Mouse (Mus musculus): ENCODE measurements around the gene Timp3. TPM values are rescaled to one million over a fixed set of nuclear protein-coding genes. Genes with fewer than 3 reads are reported as not detected.

Gene Timp3
- 81.4 and 82.5 TPM in 2 replicates for polyA plus RNA-seq (2015; fragmentation: Nextera tagmentation; extraction: Ambion mirVana)

- H3K4me1 ChIP-seq: peaks cover 48% of the 10 kb centered on the region
- WGBS: under 1% methylated on average over 60 of the region's 65 CpGs
These were observed at the start of gene Timp3 for GRCm38 (mm10) chr10:86300293-86301116. Gene Timp3, plus strand, starts transcription at chr10:86300372.

GRCm38 (mm10) chr10:86256221-86256620, 44.0 kb upstream of the Timp3 start:
- Histone ChIP-seq H3K9me3 (replicated peaks) (0 out of 2 replicates have a peak, but pooled peaks cover 3% of the 10 kb centered on the region), H3K9ac (no peak overlapping the region), H3K4me1 (no peaks in the 10 kb centered on the region), H3K4me3 (replicated peaks) (no peak overlapping the region), H3K36me3 (no peaks in the 10 kb centered on the region), H3K27ac (replicated peaks) (no peak overlapping the region), H3K27me3 (no peaks in the 10 kb centered on the region), H3K4me2 (replicated peaks) (no peak overlapping the region)
- WGBS: 53% methylated on average over 4 of the region's 4 CpGs
- ATAC-seq (ENCODE audit: insufficient number of reproducible peaks, low FRiP score, low TSS enrichment, low read depth): no peak

More at GRCm38 (mm10) chr10:86300293-86301116, at the start of gene Timp3:
- no peaks in the 10 kb centered on the region for H3K9me3 ChIP-seq (replicated peaks)
- peak within 1 kb of the TSS; percentile 64 for H3K9ac ChIP-seq
- no peaks in the 10 kb centered on the region for H3K36me3 ChIP-seq
- peak within 1 kb of the TSS; percentile 70 for H3K27ac ChIP-seq (replicated peaks)
- ATAC-seq (ENCODE audit: insufficient number of reproducible peaks, low FRiP score, low TSS enrichment, low read depth): peak; percentile 83
- peaks cover 6% of the 10 kb centered on the region; the same call in 1 of the 2 replicates for H3K27me3 ChIP-seq
- H3K4me3 ChIP-seq (replicated peaks): peak within 1 kb of the TSS; percentile 66
- H3K4me2 ChIP-seq (replicated peaks): peak within 1 kb of the TSS; percentile 75

DNA sequence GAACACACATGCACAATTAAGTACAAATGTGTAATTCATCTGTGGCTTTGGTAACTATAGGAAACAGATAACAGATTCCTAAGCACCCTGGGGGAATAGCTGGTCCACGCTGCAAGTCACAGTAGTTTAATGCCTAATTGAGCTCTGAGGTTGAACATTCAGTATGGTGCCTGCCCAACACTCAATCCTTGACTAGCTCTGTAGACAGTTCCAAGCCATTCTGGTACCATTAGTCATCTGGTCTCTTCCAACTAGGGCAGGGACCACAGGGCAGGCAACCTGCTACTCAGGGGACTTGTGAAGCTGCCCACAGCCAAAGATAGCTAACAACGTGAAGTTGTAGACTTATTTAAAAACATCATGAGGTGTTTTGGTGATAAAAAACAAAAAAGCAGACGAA, 43.1 kb upstream of the Timp3 start:
- H3K4me3 ChIP-seq (replicated peaks): no peak overlapping the region
- no peak overlapping the region for H3K9ac ChIP-seq
- H3K9me3 ChIP-seq (replicated peaks): 0 out of 2 replicates have a peak, but pooled peaks cover 3% of the 10 kb centered on the region
- H3K4me2 ChIP-seq (replicated peaks): no peak overlapping the region
- WGBS: 72% methylated on average over 3 of the region's 3 CpGs
- H3K36me3 ChIP-seq: no peaks in the 10 kb centered on the region
- no peak overlapping the region for H3K27ac ChIP-seq (replicated peaks)
- no peaks in the 10 kb centered on the region for H3K4me1 ChIP-seq
- H3K27me3 ChIP-seq: no peaks in the 10 kb centered on the region
- ATAC-seq (ENCODE audit: insufficient number of reproducible peaks, low FRiP score, low TSS enrichment, low read depth): no peak

GRCm38 (mm10) chr10:86258046-86258445, 42.1 kb upstream of the Timp3 start:
- H3K27me3 ChIP-seq: no peaks in the 10 kb centered on the region
- H3K27ac ChIP-seq (replicated peaks): no peak overlapping the region
- no peak overlapping the region for H3K9ac ChIP-seq
- 52% methylated on average over 4 of the region's 4 CpGs for WGBS
- H3K9me3 ChIP-seq (replicated peaks): 0 out of 2 replicates have a peak, but pooled peaks cover 3% of the 10 kb centered on the region
- no peak for ATAC-seq (ENCODE audit: insufficient number of reproducible peaks, low FRiP score, low TSS enrichment, low read depth)
- no peak overlapping the region for H3K4me3 ChIP-seq (replicated peaks)
- no peaks in the 10 kb centered on the region for H3K4me1 ChIP-seq
- no peak overlapping the region for H3K4me2 ChIP-seq (replicated peaks)
- H3K36me3 ChIP-seq: no peaks in the 10 kb centered on the region

GRCm38 (mm10) chr10:86258992-86259391, 41.2 kb upstream of the Timp3 start:
- Histone ChIP-seq H3K4me2 (replicated peaks) (no peak overlapping the region), H3K4me1 (no peaks in the 10 kb centered on the region), H3K36me3 (no peaks in the 10 kb centered on the region), H3K4me3 (replicated peaks) (no peak overlapping the region), H3K9ac (no peak overlapping the region), H3K27ac (replicated peaks) (no peak overlapping the region), H3K9me3 (replicated peaks) (0 out of 2 replicates have a peak, but pooled peaks cover 3% of the 10 kb centered on the region), H3K27me3 (no peaks in the 10 kb centered on the region)
- WGBS: 79% methylated on average over 3 of the region's 3 CpGs
- no peak for ATAC-seq (ENCODE audit: insufficient number of reproducible peaks, low FRiP score, low TSS enrichment, low read depth)

GRCm38 (mm10) chr10:86261725-86262124, 38.4 kb upstream of the Timp3 start:
- no peak for ATAC-seq (ENCODE audit: insufficient number of reproducible peaks, low FRiP score, low TSS enrichment, low read depth)
- no peaks in the 10 kb centered on the region for H3K4me1 ChIP-seq
- 58% methylated on average over 2 of the region's 2 CpGs for WGBS

DNA sequence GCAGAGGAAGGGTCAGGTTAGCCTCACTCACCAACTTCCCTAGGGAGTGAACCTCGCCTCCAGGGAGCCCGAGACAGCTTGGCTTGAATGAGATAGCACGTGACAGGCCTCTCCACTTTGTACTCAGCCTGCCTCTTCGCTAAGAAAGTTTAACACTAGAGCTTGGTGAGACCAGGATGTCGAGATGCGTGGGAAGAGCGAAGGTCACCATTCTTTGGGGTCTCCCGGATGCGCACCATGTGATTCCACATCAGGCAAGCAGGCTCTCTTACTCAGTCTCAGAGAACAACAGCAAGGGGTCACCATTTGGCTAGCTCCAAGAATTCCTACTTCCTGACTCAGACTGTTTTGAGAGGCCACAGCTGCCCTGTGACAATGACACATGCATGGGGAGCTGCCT, 35.6 kb upstream of the Timp3 start:
- 85% methylated on average over 9 of the region's 9 CpGs for WGBS
- Histone ChIP-seq H3K27me3 (no peaks in the 10 kb centered on the region), H3K4me1 (no peaks in the 10 kb centered on the region), H3K36me3 (no peaks in the 10 kb centered on the region), H3K4me2 (replicated peaks) (no peak overlapping the region), H3K4me3 (replicated peaks) (no peak overlapping the region), H3K27ac (replicated peaks) (no peak overlapping the region), H3K9ac (no peak overlapping the region), H3K9me3 (replicated peaks) (0 out of 2 replicates have a peak, but pooled peaks cover 3% of the 10 kb centered on the region)
- no peak for ATAC-seq (ENCODE audit: insufficient number of reproducible peaks, low FRiP score, low TSS enrichment, low read depth)

More at GRCm38 (mm10) chr10:86261725-86262124, 38.4 kb upstream of the Timp3 start:
- Histone ChIP-seq H3K9ac (no peak overlapping the region), H3K9me3 (replicated peaks) (0 out of 2 replicates have a peak, but pooled peaks cover 3% of the 10 kb centered on the region), H3K27ac (replicated peaks) (no peak overlapping the region), H3K27me3 (no peaks in the 10 kb centered on the region), H3K36me3 (no peaks in the 10 kb centered on the region), H3K4me2 (replicated peaks) (no peak overlapping the region), H3K4me3 (replicated peaks) (no peak overlapping the region)

- no peak overlapping the region for H3K9ac ChIP-seq
- no peaks in the 10 kb centered on the region for H3K36me3 ChIP-seq
- H3K9me3 ChIP-seq (replicated peaks): no peaks in the 10 kb centered on the region
- H3K27ac ChIP-seq (replicated peaks): no peak overlapping the region
- no peak overlapping the region for H3K4me3 ChIP-seq (replicated peaks)
- ATAC-seq (ENCODE audit: insufficient number of reproducible peaks, low FRiP score, low TSS enrichment, low read depth): no peak
- 66% methylated on average over 3 of the region's 3 CpGs for WGBS
- H3K4me2 ChIP-seq (replicated peaks): no peak overlapping the region
- peaks cover 8% of the 10 kb centered on the region for H3K4me1 ChIP-seq
- no peaks in the 10 kb centered on the region for H3K27me3 ChIP-seq
These were observed 29.9 kb upstream of the Timp3 start for GRCm38 (mm10) chr10:86270254-86270653.

- no peak overlapping the region for H3K4me3 ChIP-seq (replicated peaks)
- no peaks in the 10 kb centered on the region for H3K36me3 ChIP-seq
- 0 out of 2 replicates have a peak overlapping the region, but pooled peaks have one; percentile 23 for H3K27ac ChIP-seq (replicated peaks)
- no peak overlapping the region for H3K4me2 ChIP-seq (replicated peaks)
- no peaks in the 10 kb centered on the region for H3K27me3 ChIP-seq
- no peaks in the 10 kb centered on the region for H3K9me3 ChIP-seq (replicated peaks)
- no peak for ATAC-seq (ENCODE audit: insufficient number of reproducible peaks, low FRiP score, low TSS enrichment, low read depth)
- H3K4me1 ChIP-seq: peaks cover 8% of the 10 kb centered on the region
- no peak overlapping the region for H3K9ac ChIP-seq
- WGBS: 83% methylated on average over 3 of the region's 3 CpGs
These were observed 27.3 kb upstream of the Timp3 start for GRCm38 (mm10) chr10:86272826-86273225.

DNA sequence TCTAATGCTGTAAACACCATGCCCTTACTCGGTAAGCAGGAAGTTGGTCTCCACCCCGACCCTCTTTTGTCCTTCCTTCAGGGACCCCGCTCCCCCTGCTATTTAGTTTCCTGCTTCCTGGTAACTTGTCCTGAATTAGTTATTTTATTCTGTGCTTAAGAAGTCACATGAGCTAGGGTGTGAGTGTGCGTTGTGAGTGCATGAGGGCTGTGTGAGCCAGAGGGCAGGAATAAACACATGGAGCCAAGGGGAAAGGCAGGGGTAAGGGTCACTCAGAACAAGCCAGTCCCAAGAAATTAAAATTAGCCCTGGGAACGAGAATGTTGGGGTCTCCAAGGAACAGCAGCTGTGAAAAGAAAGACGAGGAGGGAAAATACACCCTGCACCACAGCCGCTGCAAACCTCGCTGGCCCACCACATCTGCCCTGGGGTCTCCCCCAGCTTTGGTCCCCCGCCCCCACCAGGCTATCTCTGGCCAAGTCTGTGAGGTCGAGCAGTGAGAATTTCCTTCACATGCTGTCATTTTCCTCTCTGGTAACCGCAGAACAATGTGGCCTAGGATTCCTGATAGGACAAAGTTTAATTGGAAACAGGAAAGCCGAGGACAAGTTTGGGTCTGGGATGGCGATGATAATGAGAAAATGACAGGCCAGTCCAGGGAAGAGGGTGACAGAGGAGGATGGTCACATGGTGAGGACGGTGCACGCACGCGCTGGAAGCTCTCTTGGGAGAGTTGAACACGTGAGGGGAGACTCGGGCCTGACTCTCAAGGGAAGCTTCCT, 26.6 kb upstream of the Timp3 start:
- Histone ChIP-seq H3K9me3 (replicated peaks) (no peaks in the 10 kb centered on the region), H3K4me1 (peaks cover 16% of the 10 kb centered on the region), H3K27ac (replicated peaks) (0 out of 2 replicates have a peak overlapping the region, but pooled peaks have one; percentile 48), H3K27me3 (no peaks in the 10 kb centered on the region), H3K4me3 (replicated peaks) (no peak overlapping the region), H3K9ac (no peak overlapping the region), H3K36me3 (no peaks in the 10 kb centered on the region), H3K4me2 (replicated peaks) (no peak overlapping the region)
- WGBS: 32% methylated on average over 19 of the region's 19 CpGs
- ATAC-seq (ENCODE audit: insufficient number of reproducible peaks, low FRiP score, low TSS enrichment, low read depth): peak; percentile 78; the same call in 1 of the 2 replicates

DNA sequence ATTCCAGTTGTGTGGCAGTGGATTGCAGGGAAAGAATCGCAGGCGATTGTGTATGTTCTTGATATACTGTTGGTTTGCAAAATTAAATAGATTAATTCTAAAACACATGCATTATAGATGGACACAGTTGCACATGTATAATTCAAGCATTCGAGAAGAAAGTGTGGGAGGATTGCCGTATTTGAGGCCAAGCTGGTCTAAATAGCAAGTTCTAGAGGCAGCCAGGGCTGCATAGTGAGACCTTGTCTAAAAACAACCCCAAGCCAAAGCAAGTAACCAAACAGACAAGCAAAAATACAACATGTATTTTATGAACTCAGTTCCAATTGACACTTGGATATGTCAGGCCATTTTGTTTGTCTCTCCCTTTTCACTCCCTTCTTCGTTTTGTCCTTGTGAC, 24.6 kb upstream of the Timp3 start:
- no peak overlapping the region for H3K9ac ChIP-seq
- WGBS: 84% methylated on average over 5 of the region's 5 CpGs
- no peak overlapping the region for H3K27ac ChIP-seq (replicated peaks)
- no peaks in the 10 kb centered on the region for H3K27me3 ChIP-seq
- no peak for ATAC-seq (ENCODE audit: insufficient number of reproducible peaks, low FRiP score, low TSS enrichment, low read depth)
- no peak overlapping the region for H3K4me2 ChIP-seq (replicated peaks)
- H3K4me1 ChIP-seq: peaks cover 36% of the 10 kb centered on the region
- H3K36me3 ChIP-seq: no peaks in the 10 kb centered on the region
- H3K9me3 ChIP-seq (replicated peaks): no peaks in the 10 kb centered on the region
- H3K4me3 ChIP-seq (replicated peaks): no peak overlapping the region
